Mouse (Mus musculus) neutrophil, adult 65 days (primary cell): Measurements from ENCODE around the gene Rnf44. TPM values are rescaled to one million over a fixed set of nuclear protein-coding genes. Genes with fewer than 3 reads are reported as not detected.

Experiments
- total RNA-seq: library from RNA; stranded (reverse); gene quantifications from 2 replicates; pipeline ENCODE4 v1.2.4, GENCODE M21; 2023

Rnf44 gene
- 170 and 203 TPM in 2 replicates for total RNA-seq

GRCm38 (mm10) chr13:54693558-54694347 is at the start of gene Rnf44:
Rnf44 (minus strand) TSS chr13:54693907.

GRCm38 (mm10) chr13:54701243-54701642 is 7.5 kb upstream of the Rnf44 start, which contains the start of gene Cdhr2:
Cdhr2 (plus strand) TSS chr13:54701461.

Other genes starting within 250 kb of the Rnf44 start
- 16.2 and 18.5 TPM in 2 replicates for gene Thoc3, start 225.1 kb downstream of the Rnf44 start, total RNA-seq
- gene Simc1, start 190.1 kb downstream of the Rnf44 start, total RNA-seq, result 7.0 and 8.7 TPM in 2 replicates
- 33.0 and 41.5 TPM in 2 replicates for gene 4833439L19Rik, start 128.5 kb downstream of the Rnf44 start, total RNA-seq
- 2.4 and 3.3 TPM in 2 replicates for gene Arl10, start 118.9 kb downstream of the Rnf44 start, total RNA-seq
- gene Nop16, start 103.8 kb downstream of the Rnf44 start, total RNA-seq, result 4.1 and 5.1 TPM in 2 replicates
- 51.2 and 66.0 TPM in 2 replicates for gene Higd2a, start 103.7 kb downstream of the Rnf44 start, total RNA-seq
- 5.9 TPM in 2 replicates for gene Cltb, start 82.6 kb downstream of the Rnf44 start, total RNA-seq
- 45.8 and 53.2 TPM in 2 replicates for gene Faf2, start 72.1 kb downstream of the Rnf44 start, total RNA-seq
- gene Cdhr2, start 7.6 kb upstream of the Rnf44 start, total RNA-seq, result not detected in 2 replicates
- gene Gprin1, start 56.0 kb upstream of the Rnf44 start, total RNA-seq, result not detected in 2 replicates
- not detected in 2 replicates for gene Sncb, start 72.7 kb upstream of the Rnf44 start, total RNA-seq
- gene Eif4e1b, start 90.1 kb upstream of the Rnf44 start, total RNA-seq, result not detected in 2 replicates
- 5.8 and 5.9 TPM in 2 replicates for gene Tspan17, start 95.5 kb upstream of the Rnf44 start, total RNA-seq